Mouse (Mus musculus) heart, adult 8-10 months (tissue): ENCODE measurements around the gene Apol7e. TPM values are rescaled to one million over a fixed set of nuclear protein-coding genes. Genes with fewer than 3 reads are reported as not detected.
A peak's percentile ranks its signal among the peaks of the same experiment; 100 is the strongest.
"Not testable (repeated sequence)": the region's sequence is repeated elsewhere in the genome, so short reads cannot be mapped to it uniquely, and the experiment has no call there.

Experiments
- DNase-seq: peaks from one replicate; pipeline ENCODE4 v3.0.0; 2022; ENCODE audit warnings: low spot score
- total RNA-seq, 4 experiments: library from RNA; stranded (reverse); gene quantifications; 2 replicates each; pipeline ENCODE4 v1.2.4; 2022

Gene Apol7e
- total RNA-seq, 4 experiments from 2014 or later: not detected

- DNase-seq: no peak
Measured at GRCm38 (mm10) chr15:77740511-77741297, 42.0 kb downstream of the Apol7e start.

- DNase-seq: not testable (repeated sequence)
Measured at GRCm38 (mm10) chr15:77741556-77741955, 42.9 kb downstream of the Apol7e start.

GRCm38 (mm10) chr15:77744632-77745031, 46.0 kb downstream of the Apol7e start:
- DNase-seq: no peak

GRCm38 (mm10) chr15:77745081-77745480, 46.4 kb downstream of the Apol7e start:
- DNase-seq: no peak

GRCm38 (mm10) chr15:77746326-77746725, 47.7 kb downstream of the Apol7e start:
- no peak for DNase-seq

- no peak for DNase-seq
Measured at GRCm38 (mm10) chr15:77748414-77748813, 49.8 kb downstream of the Apol7e start.

GRCm38 (mm10) chr15:77749717-77750116, 51.1 kb downstream of the Apol7e start:
- DNase-seq: no peak

GRCm38 (mm10) chr15:77750461-77750860, 51.8 kb downstream of the Apol7e start:
- peak; percentile 47 for DNase-seq

- DNase-seq: no peak
Measured at GRCm38 (mm10) chr15:77752443-77752842, 53.8 kb downstream of the Apol7e start.

- DNase-seq: no peak
Measured at GRCm38 (mm10) chr15:77755132-77755531, 56.5 kb downstream of the Apol7e start.

GRCm38 (mm10) chr15:77756081-77756480, 57.4 kb downstream of the Apol7e start:
- no peak for DNase-seq

GRCm38 (mm10) chr15:77756848-77757247, 58.2 kb downstream of the Apol7e start, which contains the start of gene Apol8:
TSS of gene Apol8 (minus strand) at chr15:77757003.
- DNase-seq: peak; percentile 46

GRCm38 (mm10) chr15:77757586-77758226, 59.0 kb downstream of the Apol7e start:
- no peak for DNase-seq

- DNase-seq: no peak
Measured at GRCm38 (mm10) chr15:77760037-77760436, 61.4 kb downstream of the Apol7e start.

GRCm38 (mm10) chr15:77761083-77761482, 62.4 kb downstream of the Apol7e start:
- no peak for DNase-seq

GRCm38 (mm10) chr15:77761561-77762380, 63.1 kb downstream of the Apol7e start:
- no peak for DNase-seq

GRCm38 (mm10) chr15:77763050-77763449, 64.4 kb downstream of the Apol7e start:
- DNase-seq: no peak

- no peak for DNase-seq
Measured at GRCm38 (mm10) chr15:77763702-77764101, 65.0 kb downstream of the Apol7e start.

GRCm38 (mm10) chr15:77764391-77765006, 65.8 kb downstream of the Apol7e start:
- DNase-seq: peak; percentile 88

GRCm38 (mm10) chr15:77765484-77766093, 66.9 kb downstream of the Apol7e start:
- DNase-seq: no peak

GRCm38 (mm10) chr15:77766981-77767380, 68.3 kb downstream of the Apol7e start:
- no peak for DNase-seq
